Mouse (Mus musculus): ENCODE results near the gene Asns. TPM values are rescaled to one million over a fixed set of nuclear protein-coding genes. Genes with fewer than 3 reads are reported as not detected.

Asns gene
- polyA plus RNA-seq (2014; fragmentation: Nextera tagmentation; extraction: Ambion mirVana) = 63.4 and 66.4 TPM in 2 replicates

GRCm38 (mm10) chr6:7692884-7693585, at the start of gene Asns:
Gene Asns (minus strand): TSS chr6:7693254.
- Histone ChIP-seq H3K9ac (ENCODE audit: low read length) (peak within 1 kb of the TSS; percentile 69), H3K4me1 (ENCODE audit: control insufficient read depth, insufficient read depth, low read length) (no peaks in the 10 kb centered on the region), H3K27ac (ENCODE audit: low read depth, low read length) (no peak within 1 kb of the TSS), H3K9me3 (ENCODE audit: control insufficient read depth, low read length) (no peaks in the 10 kb centered on the region), H3K4me3 (ENCODE audit: low read depth, low read length) (peak within 1 kb of the TSS; percentile 63), H3K27me3 (ENCODE audit: control insufficient read depth, insufficient read depth, low read length) (no peaks in the 10 kb centered on the region), H3K4me2 (ENCODE audit: low read depth) (peak within 1 kb of the TSS; percentile 86), H3K36me3 (ENCODE audit: control insufficient read depth, insufficient read depth, low read length) (no peaks in the 10 kb centered on the region)
- peak; percentile 88 for DNase-seq (ENCODE audit: low spot score)
- ATAC-seq (ENCODE audit: insufficient read depth, low FRiP score, low TSS enrichment) = peak; percentile 97
- under 1% methylated on average over 51 of the region's 51 CpGs for WGBS

GRCm38 (mm10) chr6:7741721-7742120, 48.7 kb upstream of the Asns start:
- Histone ChIP-seq H3K27ac (ENCODE audit: low read depth, low read length) (no peak overlapping the region), H3K27me3 (ENCODE audit: control insufficient read depth, insufficient read depth, low read length) (no peaks in the 10 kb centered on the region), H3K4me1 (ENCODE audit: control insufficient read depth, insufficient read depth, low read length) (no peaks in the 10 kb centered on the region), H3K4me3 (ENCODE audit: low read depth, low read length) (no peak overlapping the region), H3K4me2 (ENCODE audit: low read depth) (no peak overlapping the region), H3K9ac (ENCODE audit: low read length) (no peak overlapping the region), H3K9me3 (ENCODE audit: control insufficient read depth, low read length) (no peaks in the 10 kb centered on the region), H3K36me3 (ENCODE audit: control insufficient read depth, insufficient read depth, low read length) (no peaks in the 10 kb centered on the region)
- ATAC-seq (ENCODE audit: insufficient read depth, low FRiP score, low TSS enrichment) = no peak
- 86% methylated on average over 3 of the region's 3 CpGs for WGBS
- no peak for DNase-seq (ENCODE audit: low spot score)

GRCm38 (mm10) chr6:7737842-7738241, 44.8 kb upstream of the Asns start:
- Histone ChIP-seq H3K4me2 (ENCODE audit: low read depth) (no peak overlapping the region), H3K4me3 (ENCODE audit: low read depth, low read length) (no peak overlapping the region), H3K4me1 (ENCODE audit: control insufficient read depth, insufficient read depth, low read length) (no peaks in the 10 kb centered on the region), H3K27me3 (ENCODE audit: control insufficient read depth, insufficient read depth, low read length) (no peaks in the 10 kb centered on the region), H3K36me3 (ENCODE audit: control insufficient read depth, insufficient read depth, low read length) (no peaks in the 10 kb centered on the region), H3K27ac (ENCODE audit: low read depth, low read length) (no peak overlapping the region), H3K9ac (ENCODE audit: low read length) (no peak overlapping the region), H3K9me3 (ENCODE audit: control insufficient read depth, low read length) (no peaks in the 10 kb centered on the region)
- DNase-seq (ENCODE audit: low spot score) (no peak), ATAC-seq (ENCODE audit: insufficient read depth, low FRiP score, low TSS enrichment) (no peak)
- 90% methylated on average over 2 of the region's 2 CpGs for WGBS

GRCm38 (mm10) chr6:7732754-7733708, 40.0 kb upstream of the Asns start:
- 40% methylated on average over 12 of the region's 12 CpGs for WGBS
- Histone ChIP-seq H3K27me3 (ENCODE audit: control insufficient read depth, insufficient read depth, low read length) (no peaks in the 10 kb centered on the region), H3K4me3 (ENCODE audit: low read depth, low read length) (no peak overlapping the region), H3K27ac (ENCODE audit: low read depth, low read length) (no peak overlapping the region), H3K4me1 (ENCODE audit: control insufficient read depth, insufficient read depth, low read length) (no peaks in the 10 kb centered on the region), H3K9ac (ENCODE audit: low read length) (no peak overlapping the region), H3K36me3 (ENCODE audit: control insufficient read depth, insufficient read depth, low read length) (no peaks in the 10 kb centered on the region), H3K9me3 (ENCODE audit: control insufficient read depth, low read length) (no peaks in the 10 kb centered on the region), H3K4me2 (ENCODE audit: low read depth) (no peak overlapping the region)
- ATAC-seq (ENCODE audit: insufficient read depth, low FRiP score, low TSS enrichment) (no peak; the same call in 1 of the 2 replicates), DNase-seq (ENCODE audit: low spot score) (peak; percentile 84)

GRCm38 (mm10) chr6:7732097-7732496, 39.0 kb upstream of the Asns start:
- Histone ChIP-seq H3K9ac (ENCODE audit: low read length) (no peak overlapping the region), H3K27me3 (ENCODE audit: control insufficient read depth, insufficient read depth, low read length) (no peaks in the 10 kb centered on the region), H3K36me3 (ENCODE audit: control insufficient read depth, insufficient read depth, low read length) (no peaks in the 10 kb centered on the region), H3K9me3 (ENCODE audit: control insufficient read depth, low read length) (no peaks in the 10 kb centered on the region), H3K27ac (ENCODE audit: low read depth, low read length) (no peak overlapping the region), H3K4me1 (ENCODE audit: control insufficient read depth, insufficient read depth, low read length) (no peaks in the 10 kb centered on the region), H3K4me3 (ENCODE audit: low read depth, low read length) (no peak overlapping the region), H3K4me2 (ENCODE audit: low read depth) (no peak overlapping the region)
- WGBS = 83% methylated on average over 6 of the region's 6 CpGs
- ATAC-seq (ENCODE audit: insufficient read depth, low FRiP score, low TSS enrichment) (no peak), DNase-seq (ENCODE audit: low spot score) (no peak)

GRCm38 (mm10) chr6:7729128-7729527, 36.1 kb upstream of the Asns start:
- ATAC-seq (ENCODE audit: insufficient read depth, low FRiP score, low TSS enrichment) = no peak
- no peak for DNase-seq (ENCODE audit: low spot score)
- no peaks in the 10 kb centered on the region for H3K27me3 ChIP-seq (ENCODE audit: control insufficient read depth, insufficient read depth, low read length)

GRCm38 (mm10) chr6:7728241-7728640, 35.2 kb upstream of the Asns start:
- no peak for DNase-seq (ENCODE audit: low spot score)
- no peaks in the 10 kb centered on the region for H3K27me3 ChIP-seq (ENCODE audit: control insufficient read depth, insufficient read depth, low read length)
- no peak overlapping the region for H3K27ac ChIP-seq (ENCODE audit: low read depth, low read length)
- no peaks in the 10 kb centered on the region for H3K4me1 ChIP-seq (ENCODE audit: control insufficient read depth, insufficient read depth, low read length)
- H3K4me2 ChIP-seq (ENCODE audit: low read depth) = no peak overlapping the region
- WGBS = 92% methylated on average over 5 of the region's 5 CpGs
- H3K4me3 ChIP-seq (ENCODE audit: low read depth, low read length) = no peak overlapping the region
- no peaks in the 10 kb centered on the region for H3K9me3 ChIP-seq (ENCODE audit: control insufficient read depth, low read length)
- no peaks in the 10 kb centered on the region for H3K36me3 ChIP-seq (ENCODE audit: control insufficient read depth, insufficient read depth, low read length)
- no peak for ATAC-seq (ENCODE audit: insufficient read depth, low FRiP score, low TSS enrichment)
- no peak overlapping the region for H3K9ac ChIP-seq (ENCODE audit: low read length)

More at GRCm38 (mm10) chr6:7729128-7729527, 36.1 kb upstream of the Asns start:
- H3K27ac ChIP-seq (ENCODE audit: low read depth, low read length) = no peak overlapping the region
- H3K36me3 ChIP-seq (ENCODE audit: control insufficient read depth, insufficient read depth, low read length) = no peaks in the 10 kb centered on the region
- H3K4me1 ChIP-seq (ENCODE audit: control insufficient read depth, insufficient read depth, low read length) = no peaks in the 10 kb centered on the region
- H3K9me3 ChIP-seq (ENCODE audit: control insufficient read depth, low read length) = no peaks in the 10 kb centered on the region
- 92% methylated on average over 2 of the region's 2 CpGs for WGBS
- no peak overlapping the region for H3K9ac ChIP-seq (ENCODE audit: low read length)
- no peak overlapping the region for H3K4me3 ChIP-seq (ENCODE audit: low read depth, low read length)
- H3K4me2 ChIP-seq (ENCODE audit: low read depth) = no peak overlapping the region

GRCm38 (mm10) chr6:7716236-7716635, 23.2 kb upstream of the Asns start:
- WGBS = 76% methylated on average over 4 of the region's 4 CpGs
- H3K4me2 ChIP-seq (ENCODE audit: low read depth) = no peak overlapping the region
- ATAC-seq (ENCODE audit: insufficient read depth, low FRiP score, low TSS enrichment) = no peak
- no peaks in the 10 kb centered on the region for H3K9me3 ChIP-seq (ENCODE audit: control insufficient read depth, low read length)
- H3K9ac ChIP-seq (ENCODE audit: low read length) = no peak overlapping the region
- no peaks in the 10 kb centered on the region for H3K4me1 ChIP-seq (ENCODE audit: control insufficient read depth, insufficient read depth, low read length)
- no peak overlapping the region for H3K4me3 ChIP-seq (ENCODE audit: low read depth, low read length)
- no peaks in the 10 kb centered on the region for H3K36me3 ChIP-seq (ENCODE audit: control insufficient read depth, insufficient read depth, low read length)
- H3K27ac ChIP-seq (ENCODE audit: low read depth, low read length) = no peak overlapping the region
- DNase-seq (ENCODE audit: low spot score) = no peak
- no peaks in the 10 kb centered on the region for H3K27me3 ChIP-seq (ENCODE audit: control insufficient read depth, insufficient read depth, low read length)

Measured in neural tube, embryonic 11.5 days (tissue).